ENCODE assay signal across 8 mouse cellular contexts in the genomic region with DNA sequence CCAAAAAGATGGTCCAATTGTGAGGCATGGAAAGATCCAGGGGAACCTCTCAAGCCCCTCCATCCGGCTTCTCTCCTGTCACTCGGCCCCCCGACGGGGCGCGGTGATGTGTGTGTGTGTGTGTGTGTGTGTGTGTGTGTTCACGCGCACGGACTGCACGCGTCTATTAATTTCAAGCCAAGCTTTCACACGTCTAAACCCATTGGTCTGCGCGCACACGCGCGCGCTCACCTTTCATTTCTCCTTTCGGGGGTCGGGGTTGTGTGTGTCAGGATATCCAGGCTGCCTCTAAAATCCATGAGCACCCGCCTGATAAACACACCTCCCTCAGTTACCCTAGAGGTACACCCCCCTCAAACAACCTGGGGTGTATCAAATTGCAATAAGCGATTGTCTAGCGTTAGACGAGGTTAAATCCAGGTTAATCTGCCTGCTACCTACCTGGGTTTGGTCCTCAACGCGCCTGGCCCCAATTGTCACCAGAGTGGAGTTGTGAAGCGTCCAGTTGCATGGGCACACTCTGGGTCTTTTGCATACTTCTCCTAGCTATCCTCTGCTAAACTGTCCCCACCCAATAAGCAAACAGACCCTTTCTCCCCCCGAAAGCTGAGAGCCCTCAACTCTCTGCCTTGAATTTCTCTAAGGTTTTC. TPM values are rescaled to one million over a fixed set of nuclear protein-coding genes. Genes with fewer than 3 reads are reported as not detected.
DNase-seq lines count a peak whose midpoint lies in the region; ATAC-seq and TF ChIP-seq lines count a peak whose summit lies in the region.

No protein-coding gene starts in this region.

- H3K27me3 ChIP-seq in forebrain, embryonic 11.5 days (ENCODE audit: control insufficient read depth, insufficient read depth, low read length): peaks cover 83% of the 10 kb centered on the region
- peaks cover 83% of the 10 kb centered on the region for H3K27me3 ChIP-seq in myocyte (ENCODE audit: control insufficient read depth, insufficient read depth, insufficient read length)

- H3K36me3 ChIP-seq in forebrain, embryonic 11.5 days (ENCODE audit: control insufficient read depth, insufficient read depth, low read length): no peaks in the 10 kb centered on the region
- H3K36me3 ChIP-seq in myocyte (ENCODE audit: control insufficient read depth, insufficient read depth): no peaks in the 10 kb centered on the region

- no peak overlapping the region for H3ac ChIP-seq in myocyte (ENCODE audit: control insufficient read depth, insufficient read length)

- TF ChIP-seq POLR2A in myocyte (IDR thresholded peaks at IDR 0.05; ENCODE audit: insufficient read length, low read depth): no peak

- no peak overlapping the region for H3K9ac ChIP-seq in forebrain, embryonic 11.5 days (ENCODE audit: low read length)

- no peak overlapping the region for H3K27ac ChIP-seq in forebrain, embryonic 11.5 days (ENCODE audit: low read depth, low read length)

- 1% methylated on average over 28 of the region's 28 CpGs for WGBS in forebrain, embryonic 11.5 days

- DNase-seq in kidney, postnatal 25 days: peak; percentile 1 to 27
- no peak for DNase-seq in kidney, postnatal 4 days
- peak; percentile 51 for DNase-seq in forebrain, embryonic 11.5 days (ENCODE audit: low spot score)
- DNase-seq in induced T-regulatory cell, adult 2 months (ENCODE audit: low read depth): peak; percentile 5
- DNase-seq in cerebellum, adult 9-10 months: no peak
- DNase-seq in left cerebral cortex, adult 11 months (ENCODE audit: low spot score): no peak

- ATAC-seq in forebrain, embryonic 11.5 days (replicated peaks; ENCODE audit: low FRiP score): no peak
- no peak for ATAC-seq in granulocyte monocyte progenitor cell, adult 5-6 weeks (replicated peaks; ENCODE audit: poor library complexity, severe bottlenecking)

- peak overlapping the region; percentile 85; the same call in 1 of the 2 replicates for H3K4me2 ChIP-seq in forebrain, embryonic 11.5 days (ENCODE audit: low read depth, low read length, severe bottlenecking)
- peak overlapping the region; percentile 99 for H3K4me2 ChIP-seq in myocyte (ENCODE audit: low read depth)

- no peaks in the 10 kb centered on the region for H3K9me3 ChIP-seq in forebrain, embryonic 11.5 days (ENCODE audit: control insufficient read depth, low read length)

- H3K4me1 ChIP-seq in forebrain, embryonic 11.5 days (replicated peaks; ENCODE audit: control insufficient read depth, insufficient read depth, low read length): peaks cover 39% of the 10 kb centered on the region

- H3K79me2 ChIP-seq in myocyte (ENCODE audit: control insufficient read depth, insufficient read depth): no peaks in the 10 kb centered on the region

- peak overlapping the region; percentile 40 for H3K4me3 ChIP-seq in forebrain, embryonic 11.5 days (ENCODE audit: low read depth, low read length)
- H3K4me3 ChIP-seq in myocyte: peak overlapping the region; percentile 24

TF ChIP-seq in myocyte, 11 proteins besides CTCF, POLR2A, EP300 and RAD21:
- TF ChIP-seq CEBPB (IDR thresholded peaks at IDR 0.05; ENCODE audit: insufficient read depth, poor library complexity, severe bottlenecking): no peak
- TF ChIP-seq SRF (IDR thresholded peaks at IDR 0.05; ENCODE audit: control insufficient read depth, insufficient read length, low read depth): no peak
- no peak for TF ChIP-seq REST (IDR thresholded peaks at IDR 0.05; ENCODE audit: insufficient read depth, insufficient read length)
- no peak for TF ChIP-seq USF1 (IDR thresholded peaks at IDR 0.05; ENCODE audit: low read depth)
- TF ChIP-seq E2F4 (IDR thresholded peaks at IDR 0.05; ENCODE audit: insufficient read depth): no peak
- no peak for TF ChIP-seq MYOD1 (IDR thresholded peaks at IDR 0.05; ENCODE audit: control insufficient read depth in 1 of 3, insufficient read length in 2 of 3, low read depth in 2 of 3)
- no peak for TF ChIP-seq POLR2AphosphoS2 (IDR thresholded peaks at IDR 0.05; ENCODE audit: insufficient read length, low read depth)
- no peak for TF ChIP-seq TCF12 (IDR thresholded peaks at IDR 0.05; ENCODE audit: insufficient read depth, poor library complexity, severe bottlenecking)
- no peak for TF ChIP-seq MYOG (IDR thresholded peaks at IDR 0.05; ENCODE audit: control insufficient read depth in 1 of 3, insufficient read depth in 1 of 3, insufficient read length in 2 of 3, low read depth in 2 of 3)
- no peak for TF ChIP-seq TCF3 (IDR thresholded peaks at IDR 0.05; ENCODE audit: insufficient read length, low read depth)
- no peak for TF ChIP-seq MAX (IDR thresholded peaks at IDR 0.05; ENCODE audit: low read depth)

RNA-seq across cellular contexts. Expression of a gene that starts 7.0 kb away (rescaled TPM):
- polyA plus RNA-seq in forebrain, embryonic 11.5 days (2014; fragmentation: Nextera tagmentation; extraction: Ambion mirVana): 0.84 and 1.2 TPM in 2 replicates
- polyA plus RNA-seq in myocyte (2012; fragmentation: generic; extraction: Trizol): 2.4 TPM
- not detected in 2 replicates for total RNA-seq in granulocyte monocyte progenitor cell, adult 5-6 weeks (2014; fragmentation: Nextera tagmentation)
- not detected in 2 replicates for total RNA-seq in granulocyte monocyte progenitor cell, adult 5-6 weeks (2017)

Comparison
In these comparisons a context has a peak if more than half of its experiments do, and no peak if none do; other contexts are left out.
1. DNase-seq: peak in kidney, postnatal 25 days (2 of 2), forebrain, embryonic 11.5 days (single experiment) and induced T-regulatory cell, adult 2 months (single experiment); none in kidney, postnatal 4 days (0 of 2), cerebellum, adult 9-10 months (single experiment) and left cerebral cortex, adult 11 months (single experiment).